Mouse (Mus musculus): ENCODE measurements around the gene Klhl35. TPM values are rescaled to one million over a fixed set of nuclear protein-coding genes. Genes with fewer than 3 reads are reported as not detected.

The Klhl35 gene
- polyA plus RNA-seq, 1 experiment from 2014 or later, result 0.80 TPM

DNA sequence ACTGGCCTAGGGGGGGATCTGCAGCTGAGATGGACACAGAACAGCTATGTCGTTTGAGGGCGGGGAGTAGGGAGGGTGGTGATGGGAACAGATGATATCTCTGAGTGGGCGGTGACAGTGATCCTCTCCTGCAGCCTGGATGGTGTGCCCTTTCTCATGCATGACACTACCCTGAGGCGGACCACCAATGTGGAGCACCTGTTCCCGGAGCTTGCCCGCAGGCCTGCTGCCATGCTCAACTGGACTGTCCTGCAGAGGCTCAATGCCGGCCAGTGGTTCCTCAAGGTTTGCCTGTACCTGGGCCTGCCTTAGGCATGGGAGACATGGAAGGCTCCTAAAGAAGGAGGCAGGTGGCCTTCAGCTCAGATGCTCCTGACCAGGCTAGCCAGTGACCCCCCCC is 12.9 kb upstream of the Klhl35 start:
- ATAC-seq (ENCODE audit: borderline replicate concordance, extremely low read depth, low FRiP score, low TSS enrichment), result no peak

GRCm38 (mm10) chr7:99454044-99454443 is 11.8 kb upstream of the Klhl35 start:
- no peaks in the 10 kb centered on the region for H3K27me3 ChIP-seq
- no peak overlapping the region for H3K4me3 ChIP-seq
- H3K27ac ChIP-seq, result no peak overlapping the region
- H3K4me1 ChIP-seq, result no peaks in the 10 kb centered on the region
- WGBS, result 62% methylated on average over 4 of the region's 4 CpGs
- ATAC-seq (ENCODE audit: borderline replicate concordance, extremely low read depth, low FRiP score, low TSS enrichment), result no peak
- no peak overlapping the region for H3K9ac ChIP-seq
- no peaks in the 10 kb centered on the region for H3K9me3 ChIP-seq
- H3K4me2 ChIP-seq, result no peak overlapping the region
- 0 out of 2 replicates have a peak, but pooled peaks cover 2% of the 10 kb centered on the region for H3K36me3 ChIP-seq

More for the DNA sequence above, 12.9 kb upstream of the Klhl35 start:
- Histone ChIP-seq H3K36me3 (0 out of 2 replicates have a peak, but pooled peaks cover 2% of the 10 kb centered on the region), H3K4me2 (no peak overlapping the region), H3K9me3 (no peaks in the 10 kb centered on the region), H3K27ac (no peak overlapping the region), H3K9ac (no peak overlapping the region), H3K4me3 (no peak overlapping the region), H3K27me3 (no peaks in the 10 kb centered on the region), H3K4me1 (no peaks in the 10 kb centered on the region)
- WGBS, result 84% methylated on average over 7 of the region's 7 CpGs

DNA sequence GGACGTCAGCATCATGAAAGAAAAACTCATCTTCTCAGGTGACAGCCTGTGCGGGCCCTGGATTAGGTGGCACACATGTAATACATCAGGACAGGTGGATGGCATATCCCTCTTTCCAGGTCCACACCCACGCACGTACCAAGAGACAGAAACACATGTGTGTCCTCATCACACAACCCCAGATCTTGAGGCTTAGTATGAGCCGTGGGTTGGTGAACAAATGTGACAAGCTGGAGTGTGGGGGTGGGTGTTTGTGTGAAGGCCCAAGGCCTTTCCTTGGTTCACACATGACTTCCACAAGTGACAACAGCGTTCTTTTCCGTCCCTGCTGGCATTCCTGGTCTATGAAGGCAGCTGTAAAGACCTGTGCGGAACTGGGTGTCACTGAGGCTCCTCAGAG is 7.0 kb upstream of the Klhl35 start:
- Histone ChIP-seq H3K27me3 (no peaks in the 10 kb centered on the region), H3K9me3 (no peaks in the 10 kb centered on the region), H3K9ac (no peak overlapping the region), H3K4me2 (no peak overlapping the region), H3K27ac (no peak overlapping the region), H3K36me3 (no peaks in the 10 kb centered on the region; the same call in 1 of the 2 replicates), H3K4me3 (no peak overlapping the region), H3K4me1 (no peaks in the 10 kb centered on the region)
- no peak for ATAC-seq (ENCODE audit: borderline replicate concordance, extremely low read depth, low FRiP score, low TSS enrichment)
- 86% methylated on average over 8 of the region's 8 CpGs for WGBS

DNA sequence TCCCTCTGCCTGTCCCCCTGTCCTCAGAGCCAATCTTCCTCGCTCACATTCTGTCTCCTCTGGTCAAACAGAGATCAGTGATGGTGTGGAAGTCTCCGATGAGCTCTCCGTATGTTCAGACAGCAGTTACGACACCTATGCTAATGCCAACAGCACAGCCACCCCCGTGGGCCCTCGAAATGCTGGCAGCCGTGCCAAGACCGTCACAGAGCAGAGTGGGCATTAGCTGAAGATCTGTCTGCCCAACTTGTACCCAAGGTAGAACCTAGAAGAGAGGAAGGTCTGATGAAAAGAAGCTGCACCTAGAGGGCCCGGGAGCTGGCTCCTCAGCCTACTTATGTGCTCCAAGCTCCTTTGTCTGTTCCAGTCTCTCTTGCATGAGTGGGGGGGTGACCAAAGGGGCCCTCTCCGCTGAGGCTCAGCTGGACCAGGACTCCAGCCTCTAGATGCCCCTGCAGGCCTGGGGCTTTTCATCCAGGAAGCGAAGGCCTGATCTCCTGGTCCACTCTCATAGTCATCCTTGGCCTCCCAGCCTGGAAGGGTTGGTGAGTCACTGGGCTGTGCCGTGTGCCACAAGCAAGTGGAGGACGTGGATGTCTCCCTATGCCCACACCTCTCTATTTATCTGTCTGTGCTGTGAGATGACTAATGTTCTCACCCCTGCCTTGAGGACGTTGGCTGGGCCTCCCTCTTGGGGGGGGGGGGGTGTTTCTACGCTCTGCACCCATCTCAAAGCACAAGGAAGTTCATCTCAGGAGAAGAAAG is 5.7 kb upstream of the Klhl35 start:
- peaks cover under 1% of the 10 kb centered on the region; the same call in 1 of the 2 replicates for H3K4me1 ChIP-seq
- H3K9me3 ChIP-seq, result no peaks in the 10 kb centered on the region
- no peak overlapping the region for H3K27ac ChIP-seq
- 87% methylated on average over 15 of the region's 15 CpGs for WGBS
- no peaks in the 10 kb centered on the region for H3K27me3 ChIP-seq
- no peak overlapping the region for H3K4me2 ChIP-seq
- no peak overlapping the region for H3K4me3 ChIP-seq
- H3K36me3 ChIP-seq, result no peaks in the 10 kb centered on the region; the same call in 1 of the 2 replicates
- H3K9ac ChIP-seq, result no peak overlapping the region
- ATAC-seq (ENCODE audit: borderline replicate concordance, extremely low read depth, low FRiP score, low TSS enrichment), result no peak

- ATAC-seq (ENCODE audit: borderline replicate concordance, extremely low read depth, low FRiP score, low TSS enrichment), result no peak
- no peaks in the 10 kb centered on the region; the same call in 1 of the 2 replicates for H3K36me3 ChIP-seq
- H3K9me3 ChIP-seq, result no peaks in the 10 kb centered on the region
- peaks cover 31% of the 10 kb centered on the region for H3K4me1 ChIP-seq
- 78% methylated on average over 2 of the region's 2 CpGs for WGBS
- H3K27ac ChIP-seq, result no peak overlapping the region
- no peaks in the 10 kb centered on the region for H3K27me3 ChIP-seq
- no peak overlapping the region for H3K4me3 ChIP-seq
- no peak overlapping the region for H3K4me2 ChIP-seq
- H3K9ac ChIP-seq, result no peak overlapping the region
These were observed 2.7 kb upstream of the Klhl35 start for GRCm38 (mm10) chr7:99463120-99463519.

DNA sequence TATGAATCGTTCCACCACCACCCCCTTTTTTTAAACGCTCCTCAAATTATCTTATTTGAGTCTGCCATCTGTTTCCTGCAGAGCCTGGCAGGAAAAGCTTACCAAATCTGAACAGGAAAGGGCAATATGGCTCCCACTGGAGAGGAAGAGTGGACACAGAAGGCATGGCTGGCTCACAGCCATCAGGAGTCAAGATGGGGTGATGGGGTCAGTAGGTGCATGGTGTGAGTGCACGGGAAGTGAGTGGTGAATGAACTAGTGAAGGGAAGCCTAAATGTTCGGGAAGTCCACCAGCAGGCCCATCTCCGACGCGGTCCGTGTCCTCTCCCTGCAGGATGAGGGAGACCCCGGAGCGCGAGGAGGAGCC is 2.1 kb downstream of the Klhl35 start:
- no peaks in the 10 kb centered on the region for H3K9me3 ChIP-seq
- H3K27ac ChIP-seq, result peak overlapping the region; percentile 98
- H3K4me1 ChIP-seq, result peaks cover 52% of the 10 kb centered on the region
- no peaks in the 10 kb centered on the region for H3K27me3 ChIP-seq
- 11% methylated on average over 11 of the region's 11 CpGs for WGBS
- peak overlapping the region; percentile 52 for H3K4me3 ChIP-seq
- H3K4me2 ChIP-seq, result peak overlapping the region; percentile 91
- peaks cover 6% of the 10 kb centered on the region; the same call in 1 of the 2 replicates for H3K36me3 ChIP-seq
- no peak for ATAC-seq (ENCODE audit: borderline replicate concordance, extremely low read depth, low FRiP score, low TSS enrichment)
- H3K9ac ChIP-seq, result peak overlapping the region; percentile 57

GRCm38 (mm10) chr7:99468283-99469132 is 2.7 kb downstream of the Klhl35 start:
- H3K9me3 ChIP-seq, result no peaks in the 10 kb centered on the region
- under 1% methylated on average over 140 of the region's 145 CpGs for WGBS
- H3K4me1 ChIP-seq, result peaks cover 53% of the 10 kb centered on the region
- peak overlapping the region; percentile 57 for H3K9ac ChIP-seq
- peak; percentile 82 for ATAC-seq (ENCODE audit: borderline replicate concordance, extremely low read depth, low FRiP score, low TSS enrichment)
- peak overlapping the region; percentile 52 for H3K4me3 ChIP-seq
- peak overlapping the region; percentile 91 for H3K4me2 ChIP-seq
- H3K27ac ChIP-seq, result peak overlapping the region; percentile 98
- H3K27me3 ChIP-seq, result no peaks in the 10 kb centered on the region
- H3K36me3 ChIP-seq, result peaks cover 12% of the 10 kb centered on the region

DNA sequence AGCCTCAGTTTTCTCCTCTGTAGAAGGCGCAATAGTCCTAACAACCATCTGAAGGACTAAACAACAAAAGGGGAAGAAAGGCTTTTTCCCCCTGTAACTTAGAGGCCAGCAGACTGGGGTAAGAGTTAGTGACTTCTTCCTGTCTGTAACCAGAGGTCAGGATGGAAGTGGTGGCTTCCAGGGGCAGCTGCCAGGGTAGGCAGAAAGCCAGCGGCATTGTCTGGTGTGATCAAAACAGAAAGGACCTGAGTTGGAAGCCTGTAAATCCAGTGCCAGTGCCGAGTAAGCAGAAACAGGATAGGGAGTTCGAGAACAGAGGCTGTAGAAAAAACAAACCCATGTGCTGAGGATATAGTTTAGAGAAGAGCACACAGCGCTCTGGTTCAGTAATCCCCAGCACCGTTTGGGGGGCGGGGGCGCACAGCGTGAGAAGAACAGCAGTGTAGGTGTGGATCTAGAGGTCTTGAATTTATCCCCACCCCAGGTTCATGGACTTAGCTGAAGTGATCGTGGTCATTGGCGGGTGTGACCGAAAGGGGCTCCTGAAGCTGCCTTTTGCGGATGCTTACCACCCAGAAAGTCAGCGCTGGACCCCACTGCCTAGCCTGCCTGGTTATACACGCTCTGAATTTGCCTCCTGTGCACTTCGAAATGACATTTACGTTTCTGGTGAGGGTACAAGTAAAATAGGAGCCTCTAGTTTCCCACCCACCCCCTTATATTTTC is 4.0 kb downstream of the Klhl35 start:
- no peak overlapping the region for H3K4me2 ChIP-seq
- H3K4me1 ChIP-seq, result peaks cover 65% of the 10 kb centered on the region

DNA sequence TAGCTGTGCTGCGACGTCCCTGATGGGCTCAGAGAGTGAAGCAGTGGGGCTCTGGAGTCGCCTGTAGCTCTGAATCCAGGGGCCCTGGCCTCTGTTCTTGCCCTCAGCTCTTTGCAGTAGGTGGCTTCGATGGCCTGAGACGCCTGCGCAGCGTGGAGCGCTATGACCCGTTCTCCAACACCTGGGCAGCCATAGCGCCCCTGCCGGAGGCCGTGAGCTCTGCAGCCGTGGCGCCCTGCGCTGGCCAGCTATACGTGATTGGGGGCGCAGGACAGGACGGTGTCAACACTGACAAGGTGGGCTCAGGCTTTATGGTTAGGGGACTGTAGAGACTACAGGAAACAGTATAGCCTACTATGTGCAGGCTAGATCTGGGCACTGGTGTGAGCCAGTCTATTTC is 5.8 kb downstream of the Klhl35 start:
- H3K9ac ChIP-seq, result no peak overlapping the region
- H3K36me3 ChIP-seq, result peaks cover 26% of the 10 kb centered on the region
- H3K27me3 ChIP-seq, result no peaks in the 10 kb centered on the region
- ATAC-seq (ENCODE audit: borderline replicate concordance, extremely low read depth, low FRiP score, low TSS enrichment), result no peak
- peaks cover 54% of the 10 kb centered on the region for H3K4me1 ChIP-seq
- WGBS, result 58% methylated on average over 18 of the region's 18 CpGs
- no peak overlapping the region for H3K27ac ChIP-seq
- no peak overlapping the region for H3K4me2 ChIP-seq
- H3K4me3 ChIP-seq, result no peak overlapping the region
- H3K9me3 ChIP-seq, result no peaks in the 10 kb centered on the region

More for the DNA sequence above, 4.0 kb downstream of the Klhl35 start:
- Histone ChIP-seq H3K27ac (peak overlapping the region; percentile 98), H3K4me3 (no peak overlapping the region), H3K9me3 (no peaks in the 10 kb centered on the region), H3K36me3 (peaks cover 20% of the 10 kb centered on the region), H3K9ac (no peak overlapping the region), H3K27me3 (no peaks in the 10 kb centered on the region)
- 74% methylated on average over 17 of the region's 17 CpGs for WGBS
- ATAC-seq (ENCODE audit: borderline replicate concordance, extremely low read depth, low FRiP score, low TSS enrichment), result no peak

GRCm38 (mm10) chr7:99473638-99474407 is 8.0 kb downstream of the Klhl35 start:
- Histone ChIP-seq H3K4me2 (no peak overlapping the region), H3K9ac (no peak overlapping the region), H3K36me3 (peaks cover 48% of the 10 kb centered on the region), H3K27ac (no peak overlapping the region), H3K9me3 (no peaks in the 10 kb centered on the region), H3K4me3 (no peak overlapping the region), H3K4me1 (peaks cover 33% of the 10 kb centered on the region), H3K27me3 (no peaks in the 10 kb centered on the region)
- no peak for ATAC-seq (ENCODE audit: borderline replicate concordance, extremely low read depth, low FRiP score, low TSS enrichment)
- 74% methylated on average over 14 of the region's 14 CpGs for WGBS
